ENCODE assay signal across 16 mouse cellular contexts in genomic region chr17:31888540-31888939, GRCm38 (mm10). TPM values are rescaled to one million over a fixed set of nuclear protein-coding genes. Genes with fewer than 3 reads are reported as not detected.
DNase-seq lines count a peak whose midpoint lies in the region; ATAC-seq and TF ChIP-seq lines count a peak whose summit lies in the region.
"Had no signal": no experiment of that assay in that cellular context is flagged by ENCODE, and none has a peak within 500 bp of the region (broad histone marks: within the 10 kb centered on the region; RNA-seq: fewer than 3 reads in every experiment).

No protein-coding gene starts in this region.

- H3K36me3 ChIP-seq in lung, embryonic 14.5 days (ENCODE audit: insufficient read depth): no peaks in the 10 kb centered on the region
- no peaks in the 10 kb centered on the region for H3K36me3 ChIP-seq in C2C12 (ENCODE audit: control insufficient read depth, insufficient read depth)
- H3K36me3 ChIP-seq in thymus, adult 2 months (ENCODE audit: control insufficient read depth, insufficient read depth, low read length): no peaks in the 10 kb centered on the region
- H3K36me3 ChIP-seq: embryonic facial prominence, embryonic 12.5 days; heart, embryonic 12.5 days; limb, embryonic 12.5 days; neural tube, embryonic 13.5 days had no signal

- H3K4me2 ChIP-seq in lung, embryonic 14.5 days: no peak overlapping the region
- H3K4me2 ChIP-seq: embryonic facial prominence, embryonic 12.5 days; forebrain, embryonic 13.5 days; limb, embryonic 12.5 days; neural tube, embryonic 13.5 days had no signal

- peak overlapping the region; percentile 98 for H3K27ac ChIP-seq in lung, embryonic 14.5 days (ENCODE audit: low read depth)
- H3K27ac ChIP-seq in thymus, adult 2 months (ENCODE audit: control insufficient read depth, insufficient read depth, low read length): no peak overlapping the region
- H3K27ac ChIP-seq: embryonic facial prominence, embryonic 12.5 days; forebrain, embryonic 13.5 days; limb, embryonic 12.5 days; neural tube, embryonic 13.5 days had no signal

- 37% methylated on average over 6 of the region's 6 CpGs for WGBS in lung, embryonic 14.5 days
- WGBS in thymus, adult 2 months: 13% methylated on average over 6 of the region's 6 CpGs

- no peak overlapping the region for H3ac ChIP-seq in C2C12 (ENCODE audit: control insufficient read depth, insufficient read length, low read depth)

- no peak for TF ChIP-seq POLR2A in thymus, adult 2 months (IDR thresholded peaks at IDR 0.05; ENCODE audit: control insufficient read depth, extremely low read depth, insufficient read depth, low read length, poor library complexity)

- ATAC-seq in lung, embryonic 14.5 days (ENCODE audit: insufficient read depth): no peak
- ATAC-seq: forebrain, embryonic 13.5 days; Patski had no signal

- no peaks in the 10 kb centered on the region for H3K9me3 ChIP-seq in lung, embryonic 14.5 days (ENCODE audit: low read depth, low read length)
- H3K9me3 ChIP-seq: embryonic facial prominence, embryonic 12.5 days; forebrain, embryonic 13.5 days; heart, embryonic 12.5 days; limb, embryonic 12.5 days; neural tube, embryonic 13.5 days had no signal

- H3K9ac ChIP-seq in lung, embryonic 14.5 days: no peak overlapping the region
- H3K9ac ChIP-seq: embryonic facial prominence, embryonic 12.5 days; forebrain, embryonic 13.5 days; heart, embryonic 12.5 days; limb, embryonic 12.5 days; neural tube, embryonic 13.5 days had no signal

- H3K79me2 ChIP-seq in C2C12 (ENCODE audit: control insufficient read depth, insufficient read depth): no peaks in the 10 kb centered on the region

- H3K79me3 ChIP-seq in C2C12 (ENCODE audit: low read depth): no peaks in the 10 kb centered on the region

- H3K4me3 ChIP-seq in lung, embryonic 14.5 days (ENCODE audit: low read depth, low read length): no peak overlapping the region
- no peak overlapping the region for H3K4me3 ChIP-seq in C2C12 (ENCODE audit: insufficient read depth, poor library complexity, severe bottlenecking)
- no peak overlapping the region for H3K4me3 ChIP-seq in thymus, adult 2 months (ENCODE audit: control insufficient read depth, insufficient read depth, low read length)
- H3K4me3 ChIP-seq: embryonic facial prominence, embryonic 12.5 days; forebrain, embryonic 13.5 days; heart, embryonic 12.5 days; limb, embryonic 12.5 days; neural tube, embryonic 13.5 days had no signal

- peaks cover 47% of the 10 kb centered on the region for H3K4me1 ChIP-seq in lung, embryonic 14.5 days (ENCODE audit: insufficient read depth)
- peaks cover 7% of the 10 kb centered on the region for H3K4me1 ChIP-seq in thymus, adult 2 months (replicated peaks; ENCODE audit: control insufficient read depth, insufficient read depth, low read length)

- peak; percentile 1 for DNase-seq in adrenal gland, postnatal 14 days
- no peak for DNase-seq in adrenal gland, postnatal 4 days (ENCODE audit: low spot score in 2 of 2)
- no peak for DNase-seq in lung, embryonic 14.5 days
- no peak for DNase-seq in lung, postnatal 25 days (ENCODE audit: low spot score)
- DNase-seq in thymus, adult 2 months: peak; percentile 22
- DNase-seq in B cell, adult 2 months: no peak
- DNase-seq in left cerebral cortex, adult 11 months (ENCODE audit: low spot score): no peak
- DNase-seq: cerebellum, postnatal 14 days; kidney, adult 9 months had no signal

- no peaks in the 10 kb centered on the region for H3K27me3 ChIP-seq in lung, embryonic 14.5 days (ENCODE audit: insufficient read depth, low read length)
- no peaks in the 10 kb centered on the region for H3K27me3 ChIP-seq in C2C12 (ENCODE audit: control insufficient read depth, insufficient read depth, insufficient read length)
- no peaks in the 10 kb centered on the region for H3K27me3 ChIP-seq in thymus, adult 2 months (ENCODE audit: control insufficient read depth, insufficient read depth, low read length)
- H3K27me3 ChIP-seq: embryonic facial prominence, embryonic 12.5 days; forebrain, embryonic 13.5 days; heart, embryonic 12.5 days; limb, embryonic 12.5 days; neural tube, embryonic 13.5 days; Patski had no signal

- TF ChIP-seq CTCF in lung, embryonic 14.5 days (IDR thresholded peaks at IDR 0.05; ENCODE audit: low read depth): no peak
- TF ChIP-seq CTCF in C2C12 (IDR thresholded peaks at IDR 0.05; ENCODE audit: control insufficient read depth, insufficient read depth, insufficient read length): no peak
- no peak for TF ChIP-seq CTCF in thymus, adult 2 months (IDR thresholded peaks at IDR 0.05; ENCODE audit: borderline replicate concordance, control insufficient read depth, extremely low read depth, insufficient read depth, low read length, poor library complexity)

TF ChIP-seq in C2C12, 6 proteins besides CTCF, POLR2A, EP300 and RAD21:
- TF ChIP-seq MYOD1 (IDR thresholded peaks at IDR 0.05; ENCODE audit: control insufficient read depth, insufficient read length, low read depth) (peak; percentile 20), MAX (IDR thresholded peaks at IDR 0.05) (no peak)
TF ChIP-seq in C2C12: peak in this region for 1.

RNA-seq across cellular contexts. Expression of gene Sik1, which starts 32.9 kb away (rescaled TPM):
- 47.3 and 100 TPM in 2 replicates for total RNA-seq in adrenal gland, postnatal 14 days (2021)
- 10 to 100 TPM; 27.1 to 28.0 TPM for total RNA-seq in adrenal gland, postnatal 4 days (2021)
- 25.0 and 26.2 TPM in 2 replicates for polyA plus RNA-seq in lung, embryonic 14.5 days (2014; fragmentation: Nextera tagmentation; extraction: Ambion mirVana)
- 9.3 TPM for polyA plus RNA-seq in C2C12 (2012; fragmentation: generic; extraction: Trizol)
- 36.8 and 42.3 TPM in 2 replicates for polyA plus RNA-seq in thymus, adult 2 months (2012; rRNA removed)

Comparison
In these comparisons a context has a peak if more than half of its experiments do, and no peak if none do; other contexts are left out.
1. DNase-seq: peak in adrenal gland, postnatal 14 days (single experiment) and thymus, adult 2 months (single experiment); none in adrenal gland, postnatal 4 days (0 of 2), lung, embryonic 14.5 days (single experiment), lung, postnatal 25 days (single experiment), B cell, adult 2 months (0 of 2) and left cerebral cortex, adult 11 months (single experiment).